Mouse (Mus musculus) intestine, postnatal 0 days (tissue): Measurements from ENCODE around the gene Prss48. TPM values are rescaled to one million over a fixed set of nuclear protein-coding genes. Genes with fewer than 3 reads are reported as not detected.

ENCODE experiments used
- ATAC-seq: fragments of 200-750 bp; cut with Nextera tagmentation; 2 replicates; pipeline ENCODE4 v1.8.0; 2017; ENCODE audit warnings: mild to moderate bottlenecking, moderate TSS enrichment, moderate library complexity
- H3K27ac ChIP-seq: fragments of 300-500 bp; sonication (generic); 2 replicates; pipeline ENCODE4 v1.5.1; 2014; ENCODE audit warnings: mild to moderate bottlenecking, low read depth, low read length, moderate library complexity
- H3K27me3 ChIP-seq: fragments of 300-500 bp; sonication (generic); replicated peaks from 2 replicates; pipeline ENCODE4 v1.6.1; 2014; ENCODE audit warnings: low read length, mixed read lengths; ENCODE audit not compliant: control insufficient read depth, insufficient read depth
- H3K36me3 ChIP-seq: fragments of 300-500 bp; sonication (generic); 2 replicates; pipeline ENCODE4 v1.6.1; 2014; ENCODE audit warnings: mild to moderate bottlenecking, moderate library complexity; ENCODE audit not compliant: control insufficient read depth, insufficient read depth
- H3K4me1 ChIP-seq: fragments of 300-500 bp; sonication (generic); replicated peaks from 2 replicates; pipeline ENCODE4 v1.6.1; 2014; ENCODE audit warnings: antibody characterized with exemption, low read length, mixed read lengths; ENCODE audit not compliant: control insufficient read depth, insufficient read depth
- H3K4me2 ChIP-seq: fragments of 300-500 bp; sonication (generic); replicated peaks from 2 replicates; pipeline ENCODE4 v1.6.1; 2014; ENCODE audit warnings: low read depth, mild to moderate bottlenecking, moderate library complexity
- H3K4me3 ChIP-seq: fragments of 300-500 bp; sonication (generic); 2 replicates; pipeline ENCODE4 v1.5.1; 2014; ENCODE audit warnings: low read depth, low read length
- H3K9ac ChIP-seq: fragments of 300-500 bp; sonication (generic); 2 replicates; pipeline ENCODE4 v1.6.1; 2014; ENCODE audit warnings: mild to moderate bottlenecking, low read depth, low read length
- H3K9me3 ChIP-seq: fragments of 300-500 bp; sonication (generic); 2 replicates; pipeline ENCODE4 v1.6.1; 2016; ENCODE audit warnings: mixed run types; ENCODE audit not compliant: control insufficient read depth
- CTCF ChIP-seq: sonication (generic); IDR thresholded peaks from 2 replicates; pipeline ENCODE4 v1.5.1; 2016; ENCODE audit warnings: low read depth, mild to moderate bottlenecking, control low read depth, antibody characterized with exemption, moderate library complexity
- WGBS: fragments of 180-500 bp; shearing (Covaris S2); extraction: QIAGEN DNeasy Blood & Tissue Kit; methylation state at CpG from one replicate; pipeline ENCODE4 v1.1.7; 2014; 5-methylcytosine and 5-hydroxymethylcytosine counted together
- polyA plus RNA-seq: library from polyadenylated mRNA; unstranded; fragments of >200 nt; fragmentation: Nextera tagmentation; extraction: Ambion mirVana; gene quantifications from 2 replicates; pipeline ENCODE4 v1.2.1, GENCODE M21; 2015

Gene Prss48
- polyA plus RNA-seq = 0.12 TPM in 1 of 2 replicates, not detected in the other

- no peak within 1 kb of the TSS for H3K4me3 ChIP-seq
- H3K4me2 ChIP-seq = no peak within 1 kb of the TSS
- ATAC-seq = no peak
- H3K36me3 ChIP-seq = 0 out of 2 replicates have a peak, but pooled peaks cover 5% of the 10 kb centered on the region
- TF ChIP-seq CTCF = peak; percentile 61
- no peak within 1 kb of the TSS for H3K9ac ChIP-seq
- 76% methylated on average over 17 of the region's 17 CpGs for WGBS
- H3K9me3 ChIP-seq = no peaks in the 10 kb centered on the region
- no peaks in the 10 kb centered on the region for H3K4me1 ChIP-seq
- H3K27ac ChIP-seq = no peak within 1 kb of the TSS
- no peaks in the 10 kb centered on the region for H3K27me3 ChIP-seq
These were observed at the start of gene Prss48 for GRCm38 (mm10) chr3:86002423-86002822. Prss48 (minus strand) TSS chr3:86002491.

GRCm38 (mm10) chr3:86049041-86049440 lies 46.8 kb upstream of the Prss48 start:
- no peaks in the 10 kb centered on the region for H3K27me3 ChIP-seq
- no peak overlapping the region for H3K27ac ChIP-seq
- no peaks in the 10 kb centered on the region for H3K9me3 ChIP-seq
- H3K4me1 ChIP-seq = no peaks in the 10 kb centered on the region
- 82% methylated on average over 2 of the region's 2 CpGs for WGBS
- no peak overlapping the region for H3K4me3 ChIP-seq
- H3K4me2 ChIP-seq = no peak overlapping the region
- H3K9ac ChIP-seq = no peak overlapping the region
- no peak for TF ChIP-seq CTCF
- H3K36me3 ChIP-seq = peaks cover 26% of the 10 kb centered on the region
- ATAC-seq = no peak

GRCm38 (mm10) chr3:86047686-86048408 lies 45.6 kb upstream of the Prss48 start:
- ATAC-seq = no peak
- Histone ChIP-seq H3K4me3 (no peak overlapping the region), H3K9me3 (no peaks in the 10 kb centered on the region), H3K27ac (no peak overlapping the region), H3K9ac (no peak overlapping the region), H3K4me1 (no peaks in the 10 kb centered on the region), H3K36me3 (peaks cover 31% of the 10 kb centered on the region), H3K4me2 (no peak overlapping the region), H3K27me3 (no peaks in the 10 kb centered on the region)
- no peak for TF ChIP-seq CTCF
- 96% methylated on average over 9 of the region's 9 CpGs for WGBS

- H3K9me3 ChIP-seq = no peaks in the 10 kb centered on the region
- no peak overlapping the region for H3K27ac ChIP-seq
- H3K36me3 ChIP-seq = peaks cover 17% of the 10 kb centered on the region
- H3K9ac ChIP-seq = no peak overlapping the region
- no peak for ATAC-seq
- no peaks in the 10 kb centered on the region for H3K27me3 ChIP-seq
- peak overlapping the region; percentile 32 for H3K4me2 ChIP-seq
- H3K4me3 ChIP-seq = peak overlapping the region; percentile 9
- WGBS = 52% methylated on average over 14 of the region's 14 CpGs
- no peaks in the 10 kb centered on the region for H3K4me1 ChIP-seq
- TF ChIP-seq CTCF = no peak
These were observed 38.3 kb upstream of the Prss48 start for GRCm38 (mm10) chr3:86040286-86041201.

GRCm38 (mm10) chr3:86038648-86039047 lies 36.4 kb upstream of the Prss48 start:
- Histone ChIP-seq H3K4me3 (no peak overlapping the region), H3K27ac (no peak overlapping the region), H3K4me2 (no peak overlapping the region), H3K36me3 (peaks cover 21% of the 10 kb centered on the region; the same call in 1 of the 2 replicates), H3K9ac (no peak overlapping the region), H3K9me3 (no peaks in the 10 kb centered on the region), H3K27me3 (no peaks in the 10 kb centered on the region), H3K4me1 (no peaks in the 10 kb centered on the region)
- WGBS = 45% methylated on average over 3 of the region's 3 CpGs
- no peak; the same call in 1 of the 2 replicates for ATAC-seq
- TF ChIP-seq CTCF = no peak

- no peaks in the 10 kb centered on the region for H3K27me3 ChIP-seq
- TF ChIP-seq CTCF = no peak
- no peak overlapping the region for H3K27ac ChIP-seq
- WGBS = 77% methylated on average over 9 of the region's 9 CpGs
- no peaks in the 10 kb centered on the region for H3K4me1 ChIP-seq
- no peak for ATAC-seq
- no peak overlapping the region for H3K4me2 ChIP-seq
- no peaks in the 10 kb centered on the region for H3K9me3 ChIP-seq
- H3K36me3 ChIP-seq = peaks cover 22% of the 10 kb centered on the region; the same call in 1 of the 2 replicates
- H3K9ac ChIP-seq = no peak overlapping the region
- H3K4me3 ChIP-seq = no peak overlapping the region
These were observed 35.7 kb upstream of the Prss48 start for GRCm38 (mm10) chr3:86037926-86038484.
